Mouse (Mus musculus) MEL (cell line): ENCODE results near the gene Mex3a.

ENCODE experiments used
- CTCF ChIP-seq, 3 experiments: IDR thresholded peaks in 2 of 3; conservative IDR thresholded peaks in 1 of 3; 2 replicates each; pipeline ENCODE4 v1.5.1; 2011 to 2012; ENCODE audit warnings: low read length in 3 of 3, low read depth in 2 of 3, mild to moderate bottlenecking in 2 of 3, improper control_type of control experiment in 1 of 3, inconsistent platforms in 1 of 3, mixed read lengths in 1 of 3, moderate library complexity in 1 of 3; ENCODE audit not compliant: control insufficient read depth in 1 of 3, insufficient read depth in 1 of 3, poor library complexity in 1 of 3, severe bottlenecking in 1 of 3
- MAFK ChIP-seq: IDR thresholded peaks from 2 replicates; pipeline ENCODE4 v1.6.1; 2011; ENCODE audit warnings: low read depth, mild to moderate bottlenecking, low read length, improper control_type of control experiment, borderline replicate concordance
- MAX ChIP-seq: IDR thresholded peaks from 2 replicates; pipeline ENCODE4 v1.6.1; 2011; ENCODE audit warnings: low read length, improper control_type of control experiment
- POLR2A ChIP-seq, 2 experiments: IDR thresholded peaks; 2 replicates each; pipeline ENCODE4 v1.6.1; 2011 to 2012; ENCODE audit warnings: low read length in 2 of 2, mild to moderate bottlenecking in 2 of 2, control low read depth in 1 of 2, improper control_type of control experiment in 1 of 2, low read depth in 1 of 2, moderate library complexity in 1 of 2; ENCODE audit not compliant: control insufficient read depth in 1 of 2, insufficient read depth in 1 of 2, poor library complexity in 1 of 2
- POLR2AphosphoS2 ChIP-seq: IDR thresholded peaks from 2 replicates; pipeline ENCODE4 v1.6.1; 2011; ENCODE audit warnings: low read length, improper control_type of control experiment
- POLR2AphosphoS5 ChIP-seq: IDR thresholded peaks from 2 replicates; pipeline ENCODE4 v1.6.1; 2012; ENCODE audit warnings: low read depth, borderline replicate concordance, mild to moderate bottlenecking, inconsistent platforms, low read length, moderate library complexity, mixed read lengths
- SMC3 ChIP-seq: IDR thresholded peaks from 2 replicates; pipeline ENCODE4 v1.6.1; 2011; ENCODE audit warnings: low read depth, low read length, improper control_type of control experiment
- ZC3H11A ChIP-seq: IDR thresholded peaks from 2 replicates; pipeline ENCODE4 v1.6.1; 2012; ENCODE audit warnings: low read depth, mild to moderate bottlenecking, inconsistent platforms, low read length, improper control_type of control experiment

GRCm38 (mm10) chr3:88502641-88503504 is 29.3 kb upstream of the Mex3a start:
- TF ChIP-seq MAX = peak; percentile 48; the same call in 1 of the 2 replicates
- no peak for TF ChIP-seq CTCF (IDR thresholded peaks at IDR 0.05 in 2 of 3, conservative IDR thresholded peaks at IDR 0.05 in 1 of 3; ENCODE audit: control insufficient read depth in 1 of 3, insufficient read depth in 1 of 3, low read depth in 2 of 3, low read length in 3 of 3, poor library complexity in 1 of 3, severe bottlenecking in 1 of 3)
- TF ChIP-seq ZC3H11A = no peak
- TF ChIP-seq POLR2AphosphoS5 = peak; percentile 94
- peak in 1 of 2 experiments; percentile 100; a peak in 2 of 4 replicates for TF ChIP-seq POLR2A (IDR thresholded peaks at IDR 0.05; ENCODE audit: control insufficient read depth in 1 of 2, insufficient read depth in 1 of 2, low read depth in 1 of 2, low read length in 2 of 2, poor library complexity in 1 of 2)
- TF ChIP-seq SMC3 = no peak
- no peak for TF ChIP-seq MAFK
- TF ChIP-seq POLR2AphosphoS2 = peak; percentile 93; the same call in 1 of the 2 replicates
